Comparison of ENCODE assay signal across 31 mouse cellular contexts in the genomic region with DNA sequence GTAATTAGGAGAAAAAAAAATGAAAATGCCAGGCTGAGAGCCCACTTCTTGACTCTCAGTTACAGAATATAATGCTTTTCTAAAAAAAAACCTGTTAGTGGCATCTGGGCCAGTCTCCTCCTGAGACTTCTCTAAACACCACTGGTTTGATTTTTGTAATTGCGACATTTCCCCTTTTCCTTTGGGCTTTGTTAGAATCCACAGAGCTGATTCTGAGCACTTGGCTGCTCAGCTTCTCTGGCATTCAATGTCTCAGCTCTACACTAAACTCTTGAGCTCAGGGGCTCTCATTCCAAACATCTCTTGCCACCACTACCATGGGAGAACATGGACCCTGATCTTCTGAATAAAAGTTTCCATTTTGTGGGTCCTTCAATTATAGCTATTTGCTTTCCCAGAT. TPM values are rescaled to one million over a fixed set of nuclear protein-coding genes. Genes with fewer than 3 reads are reported as not detected.
"Had no signal": no experiment of that assay in that cellular context is flagged by ENCODE, and none has a peak within 500 bp of the region (broad histone marks: within the 10 kb centered on the region; RNA-seq: fewer than 3 reads in every experiment).

No protein-coding gene starts in this region.

- H3K36me3 ChIP-seq: heart, embryonic 13.5 days; heart, embryonic 15.5 days; hindbrain, embryonic 10.5 days; hindbrain, embryonic 12.5 days; intestine, embryonic 15.5 days; limb, embryonic 13.5 days; limb, embryonic 15.5 days; liver, embryonic 12.5 days had no signal

- DNase-seq: gastrocnemius, postnatal 10 days; gastrocnemius, postnatal 25 days; heart, postnatal 4 days; kidney, adult 18-20 months; kidney, adult 8-10 months; kidney, postnatal 25 days; kidney, postnatal 4 days; layer of hippocampus, postnatal 36 days; left cerebral cortex, postnatal 4 days had no signal

- H3K27ac ChIP-seq: heart, embryonic 13.5 days; heart, embryonic 15.5 days; hindbrain, embryonic 10.5 days; hindbrain, embryonic 12.5 days; hindbrain, embryonic 14.5 days; intestine, embryonic 15.5 days; layer of hippocampus, adult 2 months; limb, embryonic 13.5 days; limb, embryonic 15.5 days; liver, embryonic 12.5 days; liver, embryonic 14.5 days had no signal

- ATAC-seq: forebrain, embryonic 16.5 days; hindbrain, embryonic 16.5 days; inflammation-experienced regulatory T-cells, adult 6 months; intestine, embryonic 15.5 days; intestine, postnatal 0 days; liver, embryonic 12.5 days had no signal

- H3K9me3 ChIP-seq: heart, embryonic 13.5 days; heart, embryonic 15.5 days; hindbrain, embryonic 10.5 days; hindbrain, embryonic 12.5 days; intestine, embryonic 15.5 days; limb, embryonic 13.5 days; limb, embryonic 15.5 days; liver, embryonic 12.5 days had no signal

- H3K9ac ChIP-seq: heart, embryonic 13.5 days; heart, embryonic 15.5 days; hindbrain, embryonic 12.5 days; hindbrain, embryonic 14.5 days; intestine, embryonic 15.5 days; limb, embryonic 13.5 days; limb, embryonic 15.5 days; liver, embryonic 12.5 days; liver, embryonic 14.5 days had no signal

- H3K27me3 ChIP-seq: heart, embryonic 13.5 days; heart, embryonic 15.5 days; hindbrain, embryonic 12.5 days; intestine, embryonic 15.5 days; limb, embryonic 13.5 days; limb, embryonic 15.5 days; liver, embryonic 12.5 days had no signal

- H3K4me3 ChIP-seq: heart, embryonic 13.5 days; heart, embryonic 15.5 days; hindbrain, embryonic 10.5 days; hindbrain, embryonic 12.5 days; intestine, embryonic 15.5 days; layer of hippocampus, adult 2 months; limb, embryonic 13.5 days; limb, embryonic 15.5 days; liver, embryonic 12.5 days had no signal

- H3K4me2 ChIP-seq: heart, embryonic 11.5 days; heart, embryonic 13.5 days; heart, embryonic 15.5 days; hindbrain, embryonic 12.5 days; hindbrain, embryonic 14.5 days; intestine, embryonic 15.5 days; limb, embryonic 13.5 days; limb, embryonic 15.5 days; liver, embryonic 12.5 days had no signal

- H3K4me1 ChIP-seq: heart, embryonic 13.5 days; heart, embryonic 15.5 days; hindbrain, embryonic 10.5 days; hindbrain, embryonic 12.5 days; intestine, embryonic 15.5 days; limb, embryonic 13.5 days; limb, embryonic 15.5 days; liver, embryonic 12.5 days had no signal

RNA-seq across cellular contexts. Expression of gene Dynlrb2, which starts 37.7 kb away (rescaled TPM):
- total RNA-seq: gastrocnemius, adult 18-20 months; gastrocnemius, postnatal 10 days; gastrocnemius, postnatal 25 days; heart, postnatal 25 days; heart, postnatal 4 days; liver, adult 2 months had no signal
- polyA plus RNA-seq: heart, embryonic 11.5 days; heart, embryonic 13.5 days; heart, postnatal 0 days; inflammation-experienced regulatory T-cells, adult 6 months; intestine, embryonic 15.5 days; intestine, postnatal 0 days; kidney, embryonic 14.5 days; limb, embryonic 11.5 days; limb, embryonic 13.5 days; limb, embryonic 15.5 days; liver, adult 2 months; liver, embryonic 12.5 days; liver, embryonic 14.5 days had no signal
